Mouse (Mus musculus): ENCODE data around the gene 1700018F24Rik. TPM values are rescaled to one million over a fixed set of nuclear protein-coding genes. Genes with fewer than 3 reads are reported as not detected.
"Not testable (repeated sequence)": the region's sequence is repeated elsewhere in the genome, so short reads cannot be mapped to it uniquely, and the experiment has no call there.

The 1700018F24Rik gene
- polyA plus RNA-seq, 1 experiment = not detected

- Histone ChIP-seq H3K4me3 (replicated peaks) (no peak overlapping the region), H3K36me3 (replicated peaks; ENCODE audit: low read length) (peaks cover 16% of the 10 kb centered on the region), H3K27me3 (replicated peaks) (no peaks in the 10 kb centered on the region), H3K9me3 (no peaks in the 10 kb centered on the region), H3K4me1 (peaks cover 56% of the 10 kb centered on the region)
- TF ChIP-seq FLI1 (IDR thresholded peaks at IDR 0.05; ENCODE audit: low read length) (no peak), GATA1 (IDR thresholded peaks at IDR 0.05; ENCODE audit: borderline replicate concordance, low read length) (no peak)
These were observed 39.2 kb downstream of the 1700018F24Rik start for GRCm38 (mm10) chr5:145081866-145082613.

- peaks cover 22% of the 10 kb centered on the region for H3K36me3 ChIP-seq (replicated peaks; ENCODE audit: low read length)
- H3K4me1 ChIP-seq = peaks cover 62% of the 10 kb centered on the region
- not testable (repeated sequence) for H3K9me3 ChIP-seq; H3K27me3 ChIP-seq (replicated peaks)
- peak overlapping the region; percentile 97 for H3K4me3 ChIP-seq (replicated peaks)
These were observed 40.4 kb downstream of the 1700018F24Rik start for GRCm38 (mm10) chr5:145083201-145083600.

- Histone ChIP-seq H3K27me3 (replicated peaks) (no peaks in the 10 kb centered on the region), H3K4me1 (peaks cover 68% of the 10 kb centered on the region), H3K9me3 (no peaks in the 10 kb centered on the region), H3K4me3 (replicated peaks) (peak within 1 kb of the TSS; percentile 97), H3K36me3 (replicated peaks; ENCODE audit: low read length) (peaks cover 28% of the 10 kb centered on the region)
- TF ChIP-seq FLI1 (IDR thresholded peaks at IDR 0.05; ENCODE audit: low read length) (no peak), GATA1 (IDR thresholded peaks at IDR 0.05; ENCODE audit: borderline replicate concordance, low read length) (no peak)
These were observed 41.1 kb downstream of the 1700018F24Rik start, which contains the start of the genes Arpc1a and Kpna7 for GRCm38 (mm10) chr5:145083632-145084451. TSS of gene Arpc1a (plus strand) at chr5:145083830. TSS of gene Kpna7 (minus strand) at chr5:145084030.

DNA sequence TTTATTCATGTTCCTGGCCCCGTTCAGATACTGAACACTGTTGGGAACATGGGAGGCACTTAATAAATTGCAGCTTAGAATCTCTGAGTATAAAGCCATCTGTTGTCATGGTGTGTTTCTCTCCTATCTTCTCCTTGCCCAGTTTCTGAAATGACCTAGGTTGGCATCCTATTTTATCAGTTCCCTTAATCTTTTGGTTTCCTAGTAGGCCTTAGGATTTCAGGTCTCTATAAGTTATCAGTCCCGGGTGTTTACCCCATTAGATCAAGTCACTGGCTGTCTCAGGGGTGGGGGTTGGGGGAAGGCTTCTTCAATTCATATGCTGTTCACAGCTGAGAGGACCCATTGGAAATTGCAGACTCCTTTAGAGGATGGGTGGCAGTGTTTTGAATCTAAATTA is 42.0 kb downstream of the 1700018F24Rik start:
- peaks cover 34% of the 10 kb centered on the region for H3K36me3 ChIP-seq (replicated peaks; ENCODE audit: low read length)
- peak overlapping the region; percentile 97 for H3K4me3 ChIP-seq (replicated peaks)
- H3K27me3 ChIP-seq (replicated peaks) = no peaks in the 10 kb centered on the region
- no peak for TF ChIP-seq FLI1 (IDR thresholded peaks at IDR 0.05; ENCODE audit: low read length)
- TF ChIP-seq GATA1 (IDR thresholded peaks at IDR 0.05; ENCODE audit: borderline replicate concordance, low read length) = no peak
- peaks cover 74% of the 10 kb centered on the region for H3K4me1 ChIP-seq
- no peaks in the 10 kb centered on the region for H3K9me3 ChIP-seq

DNA sequence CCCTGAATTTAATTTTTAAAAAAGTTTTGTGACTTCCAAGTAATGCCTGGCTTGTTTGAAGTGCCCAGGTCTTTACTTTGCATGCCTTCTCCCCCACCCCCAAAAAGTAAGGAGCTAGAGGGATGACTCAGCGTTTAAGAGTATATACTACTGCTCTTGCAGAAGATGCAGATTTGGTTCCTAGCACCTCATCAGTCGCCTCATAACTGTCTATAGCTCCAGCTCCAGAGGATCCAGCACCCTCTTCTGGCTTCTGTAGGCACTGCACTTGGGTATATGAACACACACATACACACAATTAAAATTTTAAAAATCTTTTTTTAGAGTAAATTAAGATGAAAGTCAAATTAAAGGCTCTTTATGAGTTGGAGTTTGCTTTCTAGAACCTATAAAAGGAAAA is 45.4 kb downstream of the 1700018F24Rik start:
- H3K9me3 ChIP-seq = no peaks in the 10 kb centered on the region
- TF ChIP-seq GATA1 (IDR thresholded peaks at IDR 0.05; ENCODE audit: borderline replicate concordance, low read length) (no peak), FLI1 (IDR thresholded peaks at IDR 0.05; ENCODE audit: low read length) (no peak)
- H3K36me3 ChIP-seq (replicated peaks; ENCODE audit: low read length) = peaks cover 66% of the 10 kb centered on the region
- no peaks in the 10 kb centered on the region for H3K27me3 ChIP-seq (replicated peaks)
- no peak overlapping the region for H3K4me3 ChIP-seq (replicated peaks)
- peaks cover 76% of the 10 kb centered on the region for H3K4me1 ChIP-seq

DNA sequence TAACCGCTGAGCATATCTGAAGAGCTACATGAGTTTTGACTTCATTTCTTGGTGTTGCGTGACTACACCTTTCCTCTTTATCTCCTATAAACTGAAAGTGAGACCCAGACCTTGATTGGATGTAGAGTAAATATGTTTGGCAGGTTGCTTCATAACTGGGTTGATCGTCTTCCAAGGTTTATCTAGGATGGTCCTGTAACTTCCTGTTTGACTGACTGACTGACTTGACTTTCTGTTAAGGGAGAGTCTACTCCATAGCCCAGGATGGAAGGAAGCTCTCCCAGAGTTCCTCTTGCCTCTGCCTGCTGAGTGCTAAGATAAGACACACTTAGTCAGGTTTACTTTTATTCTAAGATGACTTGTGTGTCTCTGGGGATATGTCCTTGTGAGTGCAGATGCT is 47.1 kb downstream of the 1700018F24Rik start:
- Histone ChIP-seq H3K27me3 (replicated peaks) (no peaks in the 10 kb centered on the region), H3K4me3 (replicated peaks) (peak overlapping the region; percentile 77), H3K9me3 (no peaks in the 10 kb centered on the region), H3K4me1 (peaks cover 80% of the 10 kb centered on the region), H3K36me3 (replicated peaks; ENCODE audit: low read length) (peaks cover 83% of the 10 kb centered on the region)
- no peak for TF ChIP-seq FLI1 (IDR thresholded peaks at IDR 0.05; ENCODE audit: low read length)
- no peak for TF ChIP-seq GATA1 (IDR thresholded peaks at IDR 0.05; ENCODE audit: borderline replicate concordance, low read length)

Other genes with a start within 250 kb of the 1700018F24Rik start
- gene Smurf1, start 77.1 kb upstream of the 1700018F24Rik start, polyA plus RNA-seq (2012; ENCODE audit: insufficient read depth, low replicate concordance) = 3.2 and 3.6 TPM in 2 replicates
- 1.6 TPM in 1 of 2 replicates, not detected in the other for gene Gm4871, start 10.2 kb upstream of the 1700018F24Rik start, polyA plus RNA-seq (2012; ENCODE audit: insufficient read depth, low replicate concordance)
- gene Arpc1a, start 40.8 kb downstream of the 1700018F24Rik start, polyA plus RNA-seq (2012; ENCODE audit: insufficient read depth, low replicate concordance) = 25.4 and 41.5 TPM in 2 replicates
- not detected in 2 replicates for gene Kpna7, start 41.0 kb downstream of the 1700018F24Rik start, polyA plus RNA-seq (2012; ENCODE audit: insufficient read depth, low replicate concordance)
- 1,949 and 2,538 TPM in 2 replicates for gene Arpc1b, start 71.2 kb downstream of the 1700018F24Rik start, polyA plus RNA-seq (2012; ENCODE audit: insufficient read depth, low replicate concordance)
- 63.5 and 118 TPM in 2 replicates for gene Pdap1, start 97.2 kb downstream of the 1700018F24Rik start, polyA plus RNA-seq (2012; ENCODE audit: insufficient read depth, low replicate concordance)
- 7.0 and 13.8 TPM in 2 replicates for gene Bud31, start 97.4 kb downstream of the 1700018F24Rik start, polyA plus RNA-seq (2012; ENCODE audit: insufficient read depth, low replicate concordance)
- gene Ptcd1, start 124.1 kb downstream of the 1700018F24Rik start, polyA plus RNA-seq (2012; ENCODE audit: insufficient read depth, low replicate concordance) = 9.4 and 10.7 TPM in 2 replicates
- gene Cpsf4, start 124.2 kb downstream of the 1700018F24Rik start, polyA plus RNA-seq (2012; ENCODE audit: insufficient read depth, low replicate concordance) = 43.6 and 53.5 TPM in 2 replicates
- 3.0 and 56.7 TPM in 2 replicates for gene Atp5j2, start 149.1 kb downstream of the 1700018F24Rik start, polyA plus RNA-seq (2012; ENCODE audit: insufficient read depth, low replicate concordance)
- 5.3 TPM in 1 of 2 replicates, not detected in the other for gene Zkscan14, start 158.9 kb downstream of the 1700018F24Rik start, polyA plus RNA-seq (2012; ENCODE audit: insufficient read depth, low replicate concordance)
- gene Zkscan5, start 161.6 kb downstream of the 1700018F24Rik start, polyA plus RNA-seq (2012; ENCODE audit: insufficient read depth, low replicate concordance) = 0.84 and 1.00 TPM in 2 replicates
- 10.5 and 20.8 TPM in 2 replicates for gene Zfp655, start 188.7 kb downstream of the 1700018F24Rik start, polyA plus RNA-seq (2012; ENCODE audit: insufficient read depth, low replicate concordance)
- gene Zscan25, start 237.5 kb downstream of the 1700018F24Rik start, polyA plus RNA-seq (2012; ENCODE audit: insufficient read depth, low replicate concordance) = 16.1 and 17.4 TPM in 2 replicates

All from megakaryocyte, embryonic 14.5 days (primary cell).